Mouse (Mus musculus) adrenal gland, postnatal 10 days (tissue): ENCODE results near the gene Olfr1395. TPM values are rescaled to one million over a fixed set of nuclear protein-coding genes. Genes with fewer than 3 reads are reported as not detected.

Source experiments
- DNase-seq: peaks from one replicate; pipeline ENCODE4 v3.0.0; 2021; ENCODE audit warnings: mixed read lengths
- long read RNA-seq, 2 experiments: library from polyadenylated mRNA; stranded (forward); transcript quantifications; one replicate each; pipeline ENCODE4 v2.0.0; 2021
- total RNA-seq, 2 experiments: library from RNA; stranded (reverse); gene quantifications; 2 replicates each; pipeline ENCODE4 v1.2.3; 2021

The Olfr1395 gene
- not detected for total RNA-seq
- long read RNA-seq, experiment 1 = 0 reads
- long read RNA-seq, experiment 2 = 0 reads

- DNase-seq = no peak
These were observed at the start of gene Olfr1395 for GRCm38 (mm10) chr11:49141974-49142373. Olfr1395 (plus strand) TSS chr11:49142274.

GRCm38 (mm10) chr11:49092786-49093185 is 49.3 kb upstream of the Olfr1395 start:
- no peak for DNase-seq

GRCm38 (mm10) chr11:49093861-49094660 is 48.0 kb upstream of the Olfr1395 start:
- no peak for DNase-seq

- no peak for DNase-seq
These were observed 46.7 kb upstream of the Olfr1395 start for GRCm38 (mm10) chr11:49095367-49095766.

- DNase-seq = no peak
These were observed 41.7 kb upstream of the Olfr1395 start for GRCm38 (mm10) chr11:49100409-49100808.

GRCm38 (mm10) chr11:49101500-49101899 is 40.6 kb upstream of the Olfr1395 start:
- no peak for DNase-seq

GRCm38 (mm10) chr11:49103047-49103693 is 38.9 kb upstream of the Olfr1395 start:
- DNase-seq = peak; percentile 93

- no peak for DNase-seq
These were observed 36.3 kb upstream of the Olfr1395 start for GRCm38 (mm10) chr11:49105752-49106151.

GRCm38 (mm10) chr11:49107650-49108537 is 34.2 kb upstream of the Olfr1395 start:
- DNase-seq = no peak

GRCm38 (mm10) chr11:49108833-49109232 is 33.2 kb upstream of the Olfr1395 start:
- peak; percentile 40 for DNase-seq

- DNase-seq = no peak
These were observed 31.1 kb upstream of the Olfr1395 start for GRCm38 (mm10) chr11:49111000-49111399.

GRCm38 (mm10) chr11:49112624-49113219 is 29.4 kb upstream of the Olfr1395 start:
- no peak for DNase-seq

- DNase-seq = no peak
These were observed 27.9 kb upstream of the Olfr1395 start for GRCm38 (mm10) chr11:49114158-49114557.

GRCm38 (mm10) chr11:49114774-49115173 is 27.3 kb upstream of the Olfr1395 start, which contains the start of gene Olfr1396:
Olfr1396 (minus strand) TSS chr11:49114874.
- DNase-seq = no peak

GRCm38 (mm10) chr11:49119635-49120034 is 22.4 kb upstream of the Olfr1395 start:
- DNase-seq = no peak

- DNase-seq = no peak
These were observed 17.9 kb upstream of the Olfr1395 start for GRCm38 (mm10) chr11:49124169-49124568.

- no peak for DNase-seq
These were observed 12.0 kb downstream of the Olfr1395 start, which contains the start of gene Olfr1394 for GRCm38 (mm10) chr11:49154077-49154476. Olfr1394 (plus strand) TSS chr11:49154377.

- no peak for DNase-seq
These were observed 15.0 kb downstream of the Olfr1395 start for GRCm38 (mm10) chr11:49156821-49157814.

GRCm38 (mm10) chr11:49168839-49169611 is 27.0 kb downstream of the Olfr1395 start:
- DNase-seq = peak; percentile 27

- no peak for DNase-seq
These were observed 28.5 kb downstream of the Olfr1395 start for GRCm38 (mm10) chr11:49170576-49170975.
